In genomic region chr6:94807216-94807615, GRCm38 (mm10) we compare ENCODE assay signal across 14 mouse cellular contexts.
DNase-seq lines count a peak whose midpoint lies in the region; ATAC-seq lines count a peak whose summit lies in the region.
"Had no signal": no experiment of that assay in that cellular context is flagged by ENCODE, and none has a peak within 500 bp of the region (broad histone marks: within the 10 kb centered on the region; RNA-seq: fewer than 3 reads in every experiment).

No protein-coding gene starts in this region.

- H3K9ac ChIP-seq in neural tube, embryonic 11.5 days (ENCODE audit: low read length): no peak overlapping the region
- H3K9ac ChIP-seq in neural tube, embryonic 15.5 days (replicated peaks): no peak overlapping the region
- H3K9ac ChIP-seq in limb, embryonic 13.5 days: no peak overlapping the region
- H3K9ac ChIP-seq: liver, embryonic 14.5 days had no signal

- peaks cover 3% of the 10 kb centered on the region; the same call in 1 of the 2 replicates for H3K4me1 ChIP-seq in neural tube, embryonic 11.5 days (ENCODE audit: control insufficient read depth, insufficient read depth, low read length)
- no peaks in the 10 kb centered on the region for H3K4me1 ChIP-seq in neural tube, embryonic 15.5 days
- H3K4me1 ChIP-seq in limb, embryonic 13.5 days: peaks cover 29% of the 10 kb centered on the region

- no peaks in the 10 kb centered on the region for H3K9me3 ChIP-seq in neural tube, embryonic 11.5 days (ENCODE audit: control insufficient read depth, low read length)
- no peaks in the 10 kb centered on the region for H3K9me3 ChIP-seq in neural tube, embryonic 15.5 days (replicated peaks)
- H3K9me3 ChIP-seq in limb, embryonic 13.5 days: no peaks in the 10 kb centered on the region

- no peak for ATAC-seq in neural tube, embryonic 11.5 days (ENCODE audit: insufficient read depth, low FRiP score, low TSS enrichment)
- ATAC-seq in neural tube, embryonic 15.5 days (ENCODE audit: low FRiP score): no peak
- ATAC-seq in limb, embryonic 13.5 days (ENCODE audit: low FRiP score, low read depth): no peak
- ATAC-seq: inflammation-experienced regulatory T-cells, adult 6 months had no signal

- H3K36me3 ChIP-seq in neural tube, embryonic 11.5 days (ENCODE audit: control insufficient read depth, insufficient read depth, low read length): no peaks in the 10 kb centered on the region
- no peaks in the 10 kb centered on the region for H3K36me3 ChIP-seq in neural tube, embryonic 15.5 days
- H3K36me3 ChIP-seq in limb, embryonic 13.5 days: no peaks in the 10 kb centered on the region

- WGBS in neural tube, embryonic 11.5 days: 76% methylated on average over 6 of the region's 6 CpGs
- 83% methylated on average over 6 of the region's 6 CpGs for WGBS in neural tube, embryonic 15.5 days
- 76% methylated on average over 6 of the region's 6 CpGs for WGBS in limb, embryonic 13.5 days

- intact Hi-C loops in left cerebral cortex, postnatal 25 days (cut with DNase I): no loop called here

- peak; percentile 13 for DNase-seq in embryo, embryonic 10 days (ENCODE audit: low spot score)
- no peak for DNase-seq in embryo, embryonic 9.5 days (ENCODE audit: extremely low spot score)
- no peak for DNase-seq in neural tube, embryonic 11.5 days (ENCODE audit: low spot score)
- DNase-seq in kidney, postnatal 14 days: no peak
- DNase-seq in left cerebral cortex, postnatal 25 days (ENCODE audit: low spot score in 2 of 2): no peak
- no peak for DNase-seq in kidney, postnatal 4 days
- DNase-seq: adrenal gland, postnatal 14 days; cerebellum, adult 2 months; lung, postnatal 10 days had no signal

- H3K4me3 ChIP-seq in neural tube, embryonic 11.5 days (ENCODE audit: low read depth, low read length): no peak overlapping the region
- H3K4me3 ChIP-seq in neural tube, embryonic 15.5 days (replicated peaks): no peak overlapping the region
- H3K4me3 ChIP-seq in limb, embryonic 13.5 days: no peak overlapping the region

- H3K27ac ChIP-seq in neural tube, embryonic 11.5 days (ENCODE audit: low read depth, low read length): peak overlapping the region; percentile 60; the same call in 1 of the 2 replicates
- no peak overlapping the region for H3K27ac ChIP-seq in neural tube, embryonic 15.5 days (replicated peaks)
- peak overlapping the region; percentile 34; the same call in 1 of the 2 replicates for H3K27ac ChIP-seq in limb, embryonic 13.5 days
- H3K27ac ChIP-seq: kidney, postnatal 0 days; liver, embryonic 14.5 days had no signal

- no peak overlapping the region for H3K4me2 ChIP-seq in neural tube, embryonic 11.5 days (ENCODE audit: low read depth)
- no peak overlapping the region for H3K4me2 ChIP-seq in neural tube, embryonic 15.5 days
- no peak overlapping the region for H3K4me2 ChIP-seq in limb, embryonic 13.5 days (replicated peaks)

- no peaks in the 10 kb centered on the region for H3K27me3 ChIP-seq in neural tube, embryonic 11.5 days (ENCODE audit: control insufficient read depth, insufficient read depth, low read length)
- no peaks in the 10 kb centered on the region for H3K27me3 ChIP-seq in neural tube, embryonic 15.5 days (replicated peaks)
- no peaks in the 10 kb centered on the region for H3K27me3 ChIP-seq in limb, embryonic 13.5 days
